Mouse (Mus musculus) heart, embryonic 10.5 days (tissue): ENCODE data around the gene Bpifc. TPM values are rescaled to one million over a fixed set of nuclear protein-coding genes. Genes with fewer than 3 reads are reported as not detected.
"Not testable (repeated sequence)": the region's sequence is repeated elsewhere in the genome, so short reads cannot be mapped to it uniquely, and the experiment has no call there.

ENCODE experiments used
- DNase-seq: peaks from one replicate; pipeline ENCODE4 v3.0.0-alpha.2; 2017; ENCODE audit warnings: low spot score
- H3K27ac ChIP-seq: fragments of 300-500 bp; sonication (generic); 2 replicates; pipeline ENCODE4 v1.5.1; 2016; ENCODE audit warnings: mild to moderate bottlenecking
- H3K27me3 ChIP-seq: fragments of 300-500 bp; sonication (generic); 2 replicates; pipeline ENCODE4 v1.6.1; 2016; ENCODE audit warnings: mild to moderate bottlenecking; ENCODE audit not compliant: poor library complexity, insufficient read depth, severe bottlenecking
- H3K36me3 ChIP-seq: fragments of 300-500 bp; sonication (generic); 2 replicates; pipeline ENCODE4 v1.6.1; 2016; ENCODE audit warnings: mild to moderate bottlenecking, moderate library complexity
- H3K4me1 ChIP-seq: fragments of 300-500 bp; sonication (generic); 2 replicates; pipeline ENCODE4 v1.6.1; 2016; ENCODE audit warnings: mild to moderate bottlenecking
- H3K4me3 ChIP-seq: fragments of 300-500 bp; sonication (generic); 2 replicates; pipeline ENCODE4 v1.5.1; 2016; ENCODE audit warnings: mild to moderate bottlenecking, moderate library complexity
- H3K9me3 ChIP-seq: fragments of 300-500 bp; sonication (generic); 2 replicates; pipeline ENCODE4 v1.6.1; 2016; ENCODE audit warnings: mild to moderate bottlenecking, moderate library complexity
- WGBS: fragments of 180-500 bp; shearing (Covaris S2); methylation state at CpG from one replicate; pipeline ENCODE4 v1.1.7; 2016; 5-methylcytosine and 5-hydroxymethylcytosine counted together
- polyA plus RNA-seq: library from polyadenylated mRNA; unstranded; fragments of >200 nt; fragmentation: Nextera tagmentation; extraction: Ambion mirVana; gene quantifications from 2 replicates; pipeline ENCODE4 v1.2.1, GENCODE M21; 2016

Bpifc gene
- polyA plus RNA-seq, 1 experiment from 2014 or later = 0.13 TPM

DNA sequence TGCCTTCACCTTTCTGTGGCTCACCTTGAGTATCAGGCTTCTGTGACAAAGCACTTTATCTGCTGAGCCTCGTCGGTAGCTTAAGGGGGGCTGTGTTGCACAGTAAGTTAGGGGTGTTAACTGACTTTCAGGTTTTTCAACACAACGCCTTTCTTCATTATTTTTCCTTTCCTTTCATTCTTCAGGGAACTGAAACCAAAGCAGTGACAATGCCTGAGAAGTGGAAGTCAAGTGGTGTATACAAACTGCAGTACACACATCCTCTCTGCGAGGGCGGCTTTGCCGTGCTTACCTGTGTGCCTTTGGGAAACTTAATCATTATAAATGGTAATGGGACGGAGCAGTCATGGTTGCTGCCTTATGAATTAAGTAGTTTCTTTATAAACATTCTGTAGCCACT, 19.0 kb upstream of the Bpifc start:
- 88% methylated on average over 7 of the region's 7 CpGs for WGBS
- no peaks in the 10 kb centered on the region for H3K27me3 ChIP-seq
- H3K4me1 ChIP-seq = no peaks in the 10 kb centered on the region
- no peak overlapping the region for H3K4me3 ChIP-seq
- no peak for DNase-seq
- no peak overlapping the region for H3K27ac ChIP-seq
- H3K9me3 ChIP-seq = no peaks in the 10 kb centered on the region
- peaks cover 27% of the 10 kb centered on the region for H3K36me3 ChIP-seq

DNA sequence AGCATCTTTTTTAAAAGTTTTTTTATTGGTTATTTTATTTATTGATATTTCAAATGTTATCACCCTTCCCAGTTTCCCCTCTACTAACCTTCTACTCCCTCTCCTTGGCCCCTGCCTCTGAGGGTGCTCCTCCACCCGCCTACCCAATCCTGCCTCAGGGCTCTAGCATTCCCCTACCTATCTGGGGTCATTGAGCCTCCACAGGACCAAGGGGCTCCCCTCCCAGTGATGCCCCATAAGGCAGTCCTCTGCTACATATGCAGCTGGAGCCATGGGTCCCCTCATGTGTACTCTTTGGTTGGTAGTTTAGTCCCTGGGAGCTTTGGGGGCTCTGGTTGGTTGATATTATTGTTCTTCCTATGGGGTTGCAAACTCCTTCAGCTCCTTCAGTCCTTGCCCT, 15.1 kb upstream of the Bpifc start:
- not testable (repeated sequence) for H3K27ac ChIP-seq, DNase-seq, H3K4me3 ChIP-seq, H3K9me3 ChIP-seq, H3K27me3 ChIP-seq, H3K4me1 ChIP-seq
- H3K36me3 ChIP-seq = peaks cover 12% of the 10 kb centered on the region
- WGBS = 62% methylated on average over 1 of the region's 1 CpGs

DNA sequence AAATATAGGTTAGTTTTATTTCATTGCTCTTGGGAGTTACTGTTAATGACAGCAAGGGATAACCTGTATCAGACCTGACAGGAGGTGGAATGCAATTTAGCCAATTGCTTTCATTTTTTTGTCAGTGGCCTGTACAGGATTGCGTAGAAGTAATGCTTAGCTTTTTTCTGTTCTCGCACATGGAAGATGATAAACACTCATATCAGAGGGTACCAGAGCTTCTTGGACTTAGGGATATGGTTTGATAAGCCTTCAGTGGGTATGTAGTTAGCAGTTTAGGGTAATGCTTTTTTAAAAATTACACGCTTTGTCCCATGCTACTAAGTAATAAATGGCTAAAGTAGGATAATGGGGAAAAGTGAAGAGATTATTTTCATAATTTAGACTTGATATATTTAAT, 14.7 kb upstream of the Bpifc start:
- peaks cover 12% of the 10 kb centered on the region for H3K36me3 ChIP-seq
- WGBS = 76% methylated on average over 3 of the region's 3 CpGs
- H3K4me1 ChIP-seq = 0 out of 2 replicates have a peak, but pooled peaks cover 3% of the 10 kb centered on the region
- H3K9me3 ChIP-seq = no peaks in the 10 kb centered on the region
- H3K27me3 ChIP-seq = no peaks in the 10 kb centered on the region
- no peak overlapping the region for H3K27ac ChIP-seq
- no peak overlapping the region for H3K4me3 ChIP-seq
- no peak for DNase-seq

- Histone ChIP-seq H3K27me3 (no peaks in the 10 kb centered on the region), H3K4me3 (no peak overlapping the region), H3K4me1 (0 out of 2 replicates have a peak, but pooled peaks cover 4% of the 10 kb centered on the region), H3K36me3 (peaks cover 12% of the 10 kb centered on the region), H3K9me3 (no peaks in the 10 kb centered on the region), H3K27ac (no peak overlapping the region; the same call in 1 of the 2 replicates)
- 85% methylated on average over 2 of the region's 2 CpGs for WGBS
- DNase-seq = no peak
Measured at GRCm38 (mm10) chr10:86025906-86026305, 14.2 kb upstream of the Bpifc start.

- H3K36me3 ChIP-seq = no peaks in the 10 kb centered on the region
- no peak for DNase-seq
- peak overlapping the region; percentile 94; the same call in 1 of the 2 replicates for H3K4me3 ChIP-seq
- no peaks in the 10 kb centered on the region for H3K9me3 ChIP-seq
- H3K4me1 ChIP-seq = 0 out of 2 replicates have a peak, but pooled peaks cover 4% of the 10 kb centered on the region
- no peak overlapping the region for H3K27ac ChIP-seq
- no peaks in the 10 kb centered on the region for H3K27me3 ChIP-seq
Measured at GRCm38 (mm10) chr10:86023149-86023548, 11.5 kb upstream of the Bpifc start.

DNA sequence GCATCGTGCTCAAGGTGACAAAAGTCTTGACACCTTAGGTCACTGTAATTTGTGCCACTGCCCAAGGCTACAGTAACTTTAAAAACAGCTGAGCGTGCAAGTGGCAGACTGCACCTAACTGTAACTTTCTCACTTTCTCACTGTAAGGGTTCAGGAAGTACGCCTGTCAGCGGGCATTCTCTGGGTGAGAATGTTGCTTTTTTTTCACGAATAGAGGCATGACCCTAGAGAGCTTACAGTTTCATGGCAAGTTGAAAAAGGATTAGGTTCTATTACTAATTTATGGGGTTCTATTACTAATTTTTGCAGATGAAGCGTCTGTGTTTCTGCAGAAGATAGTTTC, 10.8 kb upstream of the Bpifc start:
- 5% methylated on average over 6 of the region's 6 CpGs for WGBS
- Histone ChIP-seq H3K27me3 (no peaks in the 10 kb centered on the region), H3K36me3 (no peaks in the 10 kb centered on the region), H3K4me3 (peak overlapping the region; percentile 94), H3K4me1 (0 out of 2 replicates have a peak, but pooled peaks cover 4% of the 10 kb centered on the region), H3K27ac (peak overlapping the region; percentile 97), H3K9me3 (no peaks in the 10 kb centered on the region)
- DNase-seq = no peak

GRCm38 (mm10) chr10:86021749-86022473, 10.2 kb upstream of the Bpifc start, which contains the start of gene Fbxo7:
Gene Fbxo7 (plus strand): TSS chr10:86021972.
- peak within 1 kb of the TSS; percentile 94 for H3K4me3 ChIP-seq
- peak within 1 kb of the TSS; percentile 97 for H3K27ac ChIP-seq
- WGBS = under 1% methylated on average over 82 of the region's 82 CpGs
- H3K9me3 ChIP-seq = no peaks in the 10 kb centered on the region
- H3K36me3 ChIP-seq = no peaks in the 10 kb centered on the region
- peak; percentile 93 for DNase-seq
- no peaks in the 10 kb centered on the region for H3K27me3 ChIP-seq
- H3K4me1 ChIP-seq = 0 out of 2 replicates have a peak, but pooled peaks cover 4% of the 10 kb centered on the region

GRCm38 (mm10) chr10:86021408-86021748, 9.7 kb upstream of the Bpifc start:
- H3K4me1 ChIP-seq = 0 out of 2 replicates have a peak, but pooled peaks cover 4% of the 10 kb centered on the region
- 2% methylated on average over 3 of the region's 3 CpGs for WGBS
- DNase-seq = no peak
- no peaks in the 10 kb centered on the region for H3K27me3 ChIP-seq
- peak overlapping the region; percentile 94 for H3K4me3 ChIP-seq
- H3K9me3 ChIP-seq = no peaks in the 10 kb centered on the region
- H3K27ac ChIP-seq = 0 out of 2 replicates have a peak overlapping the region, but pooled peaks have one; percentile 97
- H3K36me3 ChIP-seq = no peaks in the 10 kb centered on the region

DNA sequence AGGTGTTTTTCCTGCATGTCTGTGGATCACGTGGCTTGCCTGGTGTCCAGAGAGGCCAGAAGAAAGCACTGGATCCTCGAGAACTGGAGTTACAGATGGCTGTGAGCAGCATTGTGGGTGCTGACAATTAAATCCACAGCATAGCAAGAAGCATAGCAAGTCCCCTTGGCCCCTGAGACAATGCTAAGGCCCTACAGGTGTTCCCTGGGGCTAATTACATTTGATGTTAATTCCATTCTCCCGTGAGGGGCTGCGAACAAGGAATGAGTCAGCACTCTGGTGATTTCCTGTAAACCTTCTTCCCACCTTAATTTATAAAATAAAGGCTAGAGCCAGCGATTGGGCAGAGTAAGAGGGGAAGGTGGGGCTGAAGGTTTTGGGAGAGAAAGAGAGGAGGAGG, 7.1 kb upstream of the Bpifc start:
- no peaks in the 10 kb centered on the region for H3K36me3 ChIP-seq
- H3K27ac ChIP-seq = no peak overlapping the region
- DNase-seq = no peak
- WGBS = 37% methylated on average over 5 of the region's 5 CpGs
- 0 out of 2 replicates have a peak, but pooled peaks cover 4% of the 10 kb centered on the region for H3K4me1 ChIP-seq
- no peaks in the 10 kb centered on the region for H3K9me3 ChIP-seq
- no peak overlapping the region for H3K4me3 ChIP-seq
- H3K27me3 ChIP-seq = no peaks in the 10 kb centered on the region

DNA sequence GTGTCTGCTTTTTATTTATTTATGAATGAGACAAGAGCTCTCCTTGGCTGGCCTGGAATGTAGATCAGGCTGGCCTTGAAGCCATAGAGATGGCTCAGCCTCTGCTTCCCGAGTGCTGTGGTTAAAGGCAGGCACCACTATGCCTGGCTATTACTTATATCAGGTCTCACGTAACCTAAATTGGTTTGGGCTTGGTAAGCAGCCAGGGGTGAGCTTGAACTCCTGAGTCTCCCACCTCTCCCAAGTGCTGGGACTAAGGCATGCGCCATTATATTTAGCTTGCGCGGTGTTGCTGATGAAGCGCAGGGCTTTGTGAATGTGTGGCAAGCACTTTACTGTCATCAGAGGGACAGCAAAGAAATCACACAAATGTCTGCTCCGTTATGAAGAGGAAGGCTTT, 6.1 kb upstream of the Bpifc start:
- Histone ChIP-seq H3K9me3 (no peaks in the 10 kb centered on the region), H3K27ac (no peak overlapping the region), H3K36me3 (no peaks in the 10 kb centered on the region), H3K4me1 (0 out of 2 replicates have a peak, but pooled peaks cover 4% of the 10 kb centered on the region), H3K4me3 (no peak overlapping the region), H3K27me3 (no peaks in the 10 kb centered on the region)
- peak; percentile 71 for DNase-seq
- 84% methylated on average over 7 of the region's 7 CpGs for WGBS

- Histone ChIP-seq H3K4me1 (no peaks in the 10 kb centered on the region), H3K27me3 (no peaks in the 10 kb centered on the region), H3K27ac (no peak overlapping the region), H3K36me3 (no peaks in the 10 kb centered on the region), H3K4me3 (no peak overlapping the region), H3K9me3 (no peaks in the 10 kb centered on the region)
- 79% methylated on average over 2 of the region's 2 CpGs for WGBS
- no peak for DNase-seq
Measured at GRCm38 (mm10) chr10:86011172-86011571, 523 bp downstream of the Bpifc start.

GRCm38 (mm10) chr10:86010636-86011035, 1.1 kb downstream of the Bpifc start:
- no peak for DNase-seq
- Histone ChIP-seq H3K36me3 (no peaks in the 10 kb centered on the region), H3K27me3 (no peaks in the 10 kb centered on the region), H3K27ac (no peak overlapping the region), H3K9me3 (no peaks in the 10 kb centered on the region), H3K4me1 (no peaks in the 10 kb centered on the region), H3K4me3 (no peak overlapping the region)
- WGBS = 73% methylated on average over 6 of the region's 6 CpGs

DNA sequence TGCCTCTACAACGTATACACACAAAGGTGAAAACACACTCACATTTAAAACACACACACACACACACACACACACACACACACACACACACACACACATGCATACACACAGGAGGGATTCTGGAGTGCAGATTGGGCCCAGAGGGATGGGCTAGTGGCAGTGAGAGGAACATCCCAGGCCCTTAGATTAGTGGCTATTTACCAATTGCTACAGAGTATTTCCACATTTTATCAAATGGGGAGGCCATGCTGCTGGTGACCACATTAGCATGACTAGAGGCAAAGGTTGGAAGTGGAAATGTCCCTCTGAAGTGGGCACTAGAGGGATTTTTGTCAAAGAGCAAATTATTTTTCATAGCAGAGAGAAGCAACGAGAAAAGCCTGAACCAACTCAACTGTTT, 2.0 kb downstream of the Bpifc start:
- 64% methylated on average over 2 of the region's 2 CpGs for WGBS
- Histone ChIP-seq H3K4me3 (no peak overlapping the region), H3K27ac (no peak overlapping the region), H3K36me3 (no peaks in the 10 kb centered on the region), H3K9me3 (no peaks in the 10 kb centered on the region), H3K27me3 (no peaks in the 10 kb centered on the region), H3K4me1 (no peaks in the 10 kb centered on the region)
- no peak for DNase-seq

- H3K4me1 ChIP-seq = no peaks in the 10 kb centered on the region
- H3K27ac ChIP-seq = no peak overlapping the region
- DNase-seq = no peak
- H3K4me3 ChIP-seq = no peak overlapping the region
- no peaks in the 10 kb centered on the region for H3K9me3 ChIP-seq
- H3K27me3 ChIP-seq = no peaks in the 10 kb centered on the region
- 69% methylated on average over 5 of the region's 5 CpGs for WGBS
- no peaks in the 10 kb centered on the region for H3K36me3 ChIP-seq
Measured at GRCm38 (mm10) chr10:86006455-86006854, 5.2 kb downstream of the Bpifc start.
